Mouse (Mus musculus) layer of hippocampus, adult 8-10 months (tissue): ENCODE results near the gene Flot1. TPM values are rescaled to one million over a fixed set of nuclear protein-coding genes. Genes with fewer than 3 reads are reported as not detected.

Experiments used
- DNase-seq, 2 experiments: peaks; one replicate each; pipeline ENCODE4 v3.0.0; 2022; ENCODE audit warnings: low spot score in 2 of 2
- total RNA-seq, 4 experiments: library from RNA; stranded (reverse); gene quantifications; 2 replicates each; pipeline ENCODE4 v1.2.4; 2022

Flot1 gene
- total RNA-seq, 4 experiments from 2014 or later: 124 to 142 (median 137) TPM

DNA sequence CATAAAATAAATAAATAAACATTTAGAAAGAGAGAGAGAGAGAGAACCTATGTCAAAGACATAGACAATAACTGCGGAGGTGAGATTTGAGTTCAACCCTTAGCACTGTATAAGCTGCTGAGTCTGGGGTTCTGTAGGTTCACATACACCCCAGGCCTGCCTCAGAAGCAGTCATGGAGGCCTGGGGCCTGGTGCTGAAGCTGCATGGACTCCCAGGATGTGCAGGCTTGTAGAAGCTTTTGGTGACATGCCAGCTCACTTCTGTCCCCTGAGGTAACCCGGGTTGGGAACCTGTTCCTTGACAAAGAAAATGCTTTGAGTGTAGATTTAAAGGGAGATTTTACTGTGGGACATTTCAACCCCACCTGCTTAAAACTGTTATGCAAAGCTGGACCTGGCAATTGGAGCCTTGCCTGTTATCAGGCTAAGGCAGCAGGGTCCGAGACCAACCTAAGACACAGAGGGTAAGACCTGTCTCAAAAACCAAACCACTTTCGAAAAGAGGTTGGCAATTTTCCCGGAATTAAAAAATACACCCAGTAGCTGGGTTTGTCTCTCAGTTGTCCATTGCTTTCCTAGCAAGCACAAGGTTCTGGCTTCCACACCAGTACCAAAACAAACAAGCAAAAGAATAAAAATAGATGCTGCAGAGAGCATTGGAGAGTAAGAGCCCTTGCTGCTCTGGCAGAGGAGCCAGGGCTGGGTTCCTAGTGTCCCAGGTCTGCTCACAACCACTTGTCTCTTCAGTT lies 12.0 kb upstream of the Flot1 start:
- DNase-seq: no peak

DNA sequence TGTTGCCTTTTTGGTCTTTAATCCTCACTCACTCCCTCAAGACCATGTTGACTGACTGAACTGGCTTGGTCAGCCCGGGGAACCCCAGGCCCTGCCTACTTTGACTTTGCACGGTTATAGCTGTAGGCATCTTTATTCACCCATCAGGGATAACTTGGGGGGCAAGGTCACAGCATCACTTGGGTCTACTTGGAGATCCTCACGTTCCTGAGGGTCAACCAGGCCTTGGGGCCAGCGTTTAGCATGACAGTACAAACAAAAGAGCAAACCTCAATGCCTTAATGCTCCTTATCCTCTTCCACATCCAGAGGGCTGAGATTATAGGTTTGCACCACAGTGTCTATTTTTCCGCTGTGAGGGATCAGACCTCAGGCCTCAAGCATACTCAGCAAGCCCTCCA lies 10.7 kb upstream of the Flot1 start:
- no peak for DNase-seq

DNA sequence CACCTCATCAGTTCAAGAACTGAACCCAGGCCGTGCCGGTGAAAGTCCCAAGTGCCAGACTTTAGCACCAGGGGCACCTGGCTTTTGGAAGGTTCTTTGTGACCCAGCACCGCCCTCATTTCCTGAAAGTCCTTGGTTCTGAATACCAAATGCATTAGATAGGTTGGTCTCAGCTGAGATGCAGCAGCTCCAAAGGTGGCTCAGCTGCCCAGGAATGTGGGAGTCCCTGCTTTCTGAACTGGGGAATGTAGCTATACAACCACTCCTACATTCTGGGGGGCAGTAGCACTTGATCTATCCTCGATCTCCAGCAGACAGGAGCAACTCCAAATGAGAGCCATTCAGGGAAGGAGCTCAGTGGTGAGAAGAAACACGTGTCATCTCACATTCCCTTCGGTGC lies 10.3 kb upstream of the Flot1 start:
- DNase-seq: no peak

DNA sequence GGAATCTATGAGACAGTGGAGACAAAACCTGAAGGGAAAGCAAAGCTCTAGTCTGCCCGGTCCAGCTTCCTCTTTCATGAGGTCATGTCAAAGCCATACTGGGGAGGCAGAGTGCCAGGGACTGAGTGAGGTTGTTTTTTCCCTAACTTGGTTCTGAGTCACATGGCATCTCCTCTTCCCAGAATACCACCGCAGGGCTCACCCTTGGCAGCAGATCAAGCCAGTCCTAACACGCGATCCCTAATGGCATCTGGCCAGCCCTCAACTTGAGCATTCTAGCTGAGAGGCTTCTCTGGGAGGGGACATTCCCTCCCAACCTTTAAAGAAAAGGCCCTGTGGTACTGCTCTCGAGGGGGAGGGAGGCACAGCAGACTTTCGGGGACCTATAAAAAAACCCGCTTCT lies 9.8 kb upstream of the Flot1 start:
- DNase-seq: no peak

DNA sequence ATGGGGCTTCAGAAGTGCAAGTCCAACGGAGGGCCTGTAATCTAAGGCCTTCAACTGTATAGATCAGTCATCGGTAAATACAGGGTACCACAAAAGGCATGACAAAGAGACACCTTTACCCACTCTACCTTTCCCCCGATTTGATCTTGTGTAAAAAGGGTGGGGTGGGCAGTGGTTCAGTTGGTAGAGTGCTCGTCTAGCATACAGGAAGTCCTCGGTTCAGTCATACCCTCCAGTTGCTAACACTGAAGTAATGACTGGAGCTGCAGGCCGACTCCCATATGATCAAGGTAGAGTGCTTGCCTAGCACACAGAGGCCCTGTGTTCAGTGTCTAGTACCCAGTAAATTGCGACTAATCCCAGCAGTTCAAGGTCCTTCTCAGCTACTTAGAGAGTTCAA lies 9.4 kb upstream of the Flot1 start:
- DNase-seq: no peak

DNA sequence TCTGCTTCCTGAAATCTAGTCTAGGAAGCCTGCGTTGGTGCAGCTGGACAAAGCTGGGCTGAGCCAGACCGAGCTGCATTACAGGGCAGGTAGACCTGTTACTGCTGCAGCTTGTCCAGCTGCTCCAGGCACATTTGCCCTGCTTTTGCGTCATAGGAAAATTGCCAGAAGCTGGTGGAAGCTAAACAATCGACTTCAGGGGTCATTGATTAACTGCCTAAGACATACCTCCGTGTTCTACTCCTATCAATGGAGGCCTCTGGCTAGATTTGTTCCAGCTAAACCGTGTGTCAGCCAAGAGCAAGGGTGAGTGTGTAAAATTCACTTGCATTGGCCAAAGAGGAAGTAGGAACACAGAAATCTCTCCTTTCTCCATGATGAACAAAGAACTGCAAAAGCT lies 8.4 kb upstream of the Flot1 start:
- DNase-seq: no peak

DNA sequence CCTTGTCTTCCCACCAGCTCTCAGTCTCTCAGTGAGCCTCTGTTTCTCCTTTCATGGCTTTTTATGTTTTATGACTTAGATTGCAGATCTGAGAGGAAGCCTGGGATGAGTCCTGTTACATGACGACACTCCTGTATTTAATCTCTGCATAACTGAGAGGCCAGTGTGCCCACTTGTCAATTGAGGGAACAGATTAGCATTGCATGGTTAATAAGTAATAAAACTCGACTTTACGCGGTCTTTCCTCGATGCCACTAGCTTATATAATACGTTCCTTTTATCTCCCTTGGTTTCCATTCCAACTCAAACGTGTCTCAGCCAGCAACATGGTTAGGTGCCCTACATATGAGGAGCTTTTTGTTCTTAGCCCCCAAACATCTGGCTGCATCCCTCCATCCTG lies 7.2 kb upstream of the Flot1 start:
- no peak for DNase-seq

DNA sequence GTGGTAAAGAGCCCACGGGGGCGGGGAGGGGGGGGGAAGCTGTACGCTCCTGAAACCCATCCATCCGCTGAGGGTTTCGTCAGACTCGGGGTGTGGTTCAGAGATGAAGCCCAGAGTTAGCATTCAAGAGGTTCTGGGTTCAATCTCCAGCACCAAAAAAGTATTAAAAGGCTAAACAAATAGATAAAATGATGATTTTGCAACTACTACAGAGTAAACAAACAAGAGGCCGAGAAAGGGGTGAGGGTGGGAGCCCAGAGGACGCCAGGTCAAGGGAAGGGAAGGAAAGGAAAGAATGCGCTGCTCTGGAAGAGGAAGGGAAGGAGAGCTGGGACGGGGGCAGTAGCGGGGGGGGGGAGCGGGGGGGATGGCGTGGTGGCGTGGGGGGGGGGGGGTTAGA lies 6.3 kb upstream of the Flot1 start:
- no peak for DNase-seq

DNA sequence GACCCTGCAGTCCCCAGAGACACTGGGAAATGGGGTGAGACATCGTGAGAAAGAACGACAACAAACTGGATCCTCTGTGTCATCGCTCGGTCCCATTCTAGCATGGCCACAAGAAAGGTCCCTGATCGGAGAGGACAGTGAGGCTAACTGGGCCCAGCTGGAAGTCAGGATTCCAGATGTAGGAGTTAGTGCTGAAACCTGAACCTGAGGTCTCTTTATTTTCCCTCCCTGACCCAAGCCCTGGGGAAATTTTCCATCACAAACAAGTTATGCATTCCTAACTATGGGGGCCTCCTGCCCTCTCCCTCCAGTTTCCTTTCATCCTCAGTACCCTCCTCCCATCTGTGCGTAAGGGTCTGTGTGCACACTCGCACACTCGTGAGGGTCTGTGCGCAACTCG lies 5.8 kb upstream of the Flot1 start:
- DNase-seq: no peak

DNA sequence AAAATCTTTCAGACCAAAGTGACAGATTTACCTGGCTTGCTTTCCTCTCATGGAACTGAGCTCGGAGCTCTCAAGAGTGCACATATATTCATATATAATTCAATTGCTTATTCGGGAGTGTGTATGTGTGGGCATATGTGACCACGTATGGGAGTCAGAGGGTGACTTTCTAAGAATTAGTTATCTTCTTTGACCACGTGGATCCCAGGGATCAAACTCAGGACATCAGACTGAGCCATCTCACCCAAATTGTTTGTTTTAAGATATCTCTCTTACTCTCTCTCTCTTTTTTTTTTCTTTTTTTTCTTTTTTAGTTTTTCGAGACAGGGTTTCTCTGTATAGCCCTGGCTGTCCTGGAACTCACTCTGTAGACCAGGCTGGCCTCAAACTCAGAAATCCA lies 2.9 kb upstream of the Flot1 start:
- DNase-seq: no peak

DNA sequence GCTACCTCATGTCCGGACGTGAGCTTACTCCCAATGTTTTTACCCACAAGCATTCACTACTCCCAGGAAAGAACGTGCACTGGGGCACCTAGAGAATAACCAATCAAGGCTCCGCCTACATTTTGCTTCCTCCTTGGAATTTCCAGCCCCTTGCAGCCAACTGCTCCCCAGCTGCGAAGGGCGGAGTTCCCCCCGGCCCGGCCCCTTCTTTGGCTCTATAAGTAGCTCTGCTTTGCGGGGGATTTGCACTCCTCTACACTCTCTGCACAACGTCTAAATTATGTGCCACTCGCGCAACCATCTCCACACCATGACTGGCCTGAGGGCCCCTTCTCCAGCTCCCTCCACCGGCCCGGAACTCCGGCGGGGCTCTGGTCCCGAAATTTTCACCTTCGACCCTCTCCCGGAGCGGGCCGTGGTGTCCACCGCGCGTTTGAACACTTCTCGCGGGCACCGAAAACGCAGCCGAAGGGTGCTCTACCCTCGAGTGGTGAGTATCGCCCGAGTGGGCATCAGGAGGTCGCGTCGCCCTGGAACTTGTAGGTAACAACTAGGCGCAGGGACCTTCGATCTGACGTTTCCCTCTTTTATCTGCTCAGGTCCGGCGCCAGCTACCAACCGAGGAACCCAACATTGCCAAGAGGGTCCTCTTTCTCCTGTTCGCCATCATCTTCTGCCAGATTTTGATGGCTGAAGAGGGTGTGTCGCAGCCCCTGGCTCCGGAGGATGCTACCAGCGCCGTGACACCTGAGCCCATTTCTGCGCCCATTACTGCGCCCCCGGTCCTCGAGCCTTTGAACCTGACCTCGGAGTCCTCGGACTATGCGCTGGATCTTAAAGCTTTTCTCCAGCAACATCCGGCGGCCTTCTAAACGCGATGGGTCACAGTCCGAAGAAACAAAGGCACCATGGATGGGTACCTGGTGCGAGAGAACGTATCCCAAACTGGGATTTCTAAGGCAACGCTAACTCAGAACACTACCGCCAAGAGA lies 1.3 kb upstream of the Flot1 start, which contains the start of gene Ier3:
TSS of gene Ier3 (plus strand) at position 246 of the 992 bp plus-strand sequence.
- no peak for DNase-seq

DNA sequence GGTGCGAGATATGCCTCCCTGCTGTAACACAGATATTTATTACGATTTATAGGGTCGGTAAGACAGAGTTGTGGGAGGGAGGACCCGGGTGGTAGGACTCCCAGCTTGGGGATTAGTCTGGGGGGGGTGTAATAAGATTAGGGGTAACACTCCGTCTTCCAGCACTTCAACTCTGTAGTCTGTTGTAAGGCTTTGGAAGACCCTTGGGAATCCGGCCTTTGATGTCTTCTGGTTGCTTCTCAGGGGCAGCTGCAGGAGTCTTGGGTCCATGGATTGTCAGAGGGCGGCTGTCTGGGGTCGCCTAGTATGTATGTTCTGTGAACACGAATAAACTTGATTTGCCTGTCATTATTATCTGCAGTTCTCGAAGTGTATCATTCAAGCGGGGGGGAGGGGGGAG lies 466 bp upstream of the Flot1 start:
- no peak for DNase-seq

DNA sequence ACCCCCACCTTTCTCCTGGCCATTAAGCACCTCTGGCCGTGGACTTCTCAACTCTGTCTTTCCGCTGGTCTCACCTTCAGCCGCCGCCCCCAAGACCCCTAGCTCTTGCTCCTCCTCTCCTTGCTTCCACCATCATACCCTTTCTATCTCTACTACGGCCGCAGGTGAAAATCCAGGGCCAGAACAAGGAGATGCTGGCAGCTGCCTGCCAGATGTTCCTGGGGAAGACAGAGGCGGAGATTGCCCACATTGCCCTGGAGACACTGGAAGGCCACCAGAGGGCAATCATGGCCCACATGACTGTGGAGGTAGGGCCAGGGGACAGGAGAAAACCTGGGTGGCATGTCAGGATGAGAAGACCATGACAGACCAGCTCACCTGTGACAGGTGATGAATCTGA lies 1.4 kb downstream of the Flot1 start:
- no peak for DNase-seq

DNA sequence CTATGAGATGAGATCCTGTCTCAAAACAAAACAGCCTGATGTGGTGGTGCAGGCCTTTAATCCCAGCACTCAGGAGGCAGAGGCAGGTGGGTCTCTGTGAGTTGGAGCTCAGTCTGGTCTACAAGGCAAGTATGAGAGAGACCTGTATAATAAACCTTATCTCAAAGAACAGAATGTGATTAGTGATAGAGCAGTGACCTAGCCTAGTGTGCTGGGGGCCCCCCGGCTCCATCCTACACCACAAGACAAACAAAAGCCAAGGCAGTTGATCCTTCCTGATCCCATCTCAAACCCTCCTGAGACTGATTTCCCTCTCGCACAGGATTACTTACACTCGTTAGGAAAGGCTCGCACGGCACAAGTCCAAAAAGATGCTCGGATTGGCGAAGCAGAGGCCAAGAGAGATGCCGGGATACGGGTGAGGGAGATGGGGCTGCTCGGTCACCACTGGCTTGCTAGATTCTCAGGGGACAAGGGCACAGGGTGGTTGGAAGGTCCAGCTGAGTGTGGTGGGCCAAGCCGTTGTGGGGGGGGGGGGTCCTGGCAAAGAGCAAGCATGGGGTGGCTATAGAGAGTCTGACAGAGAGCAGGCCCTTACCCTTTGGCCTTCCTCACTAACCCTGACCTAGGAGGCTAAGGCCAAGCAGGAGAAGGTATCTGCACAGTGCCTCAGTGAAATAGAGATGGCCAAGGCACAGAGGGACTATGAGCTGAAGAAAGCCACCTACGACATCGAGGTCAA lies 2.2 kb downstream of the Flot1 start:
- DNase-seq: no peak

DNA sequence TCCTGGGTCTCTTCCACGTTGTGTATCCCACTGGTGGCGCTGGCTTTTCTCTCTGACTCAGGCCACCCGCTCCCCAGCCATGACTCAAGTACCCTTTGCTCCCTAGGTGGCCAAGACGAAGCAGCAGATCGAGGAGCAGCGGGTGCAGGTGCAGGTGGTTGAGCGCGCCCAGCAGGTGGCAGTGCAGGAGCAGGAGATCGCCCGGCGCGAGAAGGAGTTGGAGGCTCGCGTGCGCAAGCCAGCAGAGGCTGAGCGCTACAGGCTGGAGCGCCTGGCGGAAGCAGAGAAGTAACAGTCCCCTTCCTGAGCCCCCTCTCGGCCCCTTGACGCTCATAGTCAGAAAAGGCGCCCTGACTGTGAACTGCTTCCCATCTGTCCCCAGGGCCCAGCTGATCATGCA lies 6.7 kb downstream of the Flot1 start:
- peak in 1 of 2 experiments; percentile 78 for DNase-seq

DNA sequence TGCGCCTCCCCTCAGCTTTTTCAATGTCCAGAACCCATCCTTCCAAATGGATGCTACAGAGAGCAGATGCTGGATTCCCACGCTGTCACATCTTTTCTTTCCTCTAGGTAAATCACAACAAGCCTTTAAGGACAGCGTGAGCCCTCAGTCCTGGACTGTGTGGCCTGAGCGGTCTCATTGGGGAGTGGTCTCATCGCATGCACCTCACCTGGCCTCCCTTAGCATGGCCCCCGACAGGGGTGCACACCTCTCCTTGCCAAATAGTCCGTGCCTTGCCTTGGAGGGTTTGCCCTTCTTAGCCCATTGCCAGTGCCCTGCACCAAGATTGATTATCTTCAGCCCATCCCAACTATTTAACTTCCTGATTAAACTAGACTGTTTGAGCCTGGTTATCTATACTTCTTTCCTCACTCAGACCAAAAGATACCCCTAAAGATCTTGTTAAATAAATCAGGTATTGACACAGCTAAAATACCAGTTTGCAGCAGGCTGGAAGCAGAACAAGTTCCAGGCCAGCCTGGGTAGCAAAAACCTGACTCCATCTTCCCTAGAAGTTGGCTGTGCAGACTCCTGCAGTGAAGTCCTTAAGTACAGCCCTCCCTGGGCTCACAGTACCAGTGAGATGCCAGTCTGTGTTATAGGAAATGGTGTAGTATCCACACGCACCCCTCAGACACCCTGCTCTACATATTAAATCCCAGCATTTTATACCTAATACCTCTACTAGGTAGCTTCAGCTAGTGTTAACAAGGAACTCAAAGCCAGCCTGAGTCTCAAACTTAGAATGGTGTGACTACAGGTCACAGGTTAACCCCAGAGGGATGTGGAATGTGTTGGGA lies 9.6 kb downstream of the Flot1 start:
- DNase-seq: no peak

DNA sequence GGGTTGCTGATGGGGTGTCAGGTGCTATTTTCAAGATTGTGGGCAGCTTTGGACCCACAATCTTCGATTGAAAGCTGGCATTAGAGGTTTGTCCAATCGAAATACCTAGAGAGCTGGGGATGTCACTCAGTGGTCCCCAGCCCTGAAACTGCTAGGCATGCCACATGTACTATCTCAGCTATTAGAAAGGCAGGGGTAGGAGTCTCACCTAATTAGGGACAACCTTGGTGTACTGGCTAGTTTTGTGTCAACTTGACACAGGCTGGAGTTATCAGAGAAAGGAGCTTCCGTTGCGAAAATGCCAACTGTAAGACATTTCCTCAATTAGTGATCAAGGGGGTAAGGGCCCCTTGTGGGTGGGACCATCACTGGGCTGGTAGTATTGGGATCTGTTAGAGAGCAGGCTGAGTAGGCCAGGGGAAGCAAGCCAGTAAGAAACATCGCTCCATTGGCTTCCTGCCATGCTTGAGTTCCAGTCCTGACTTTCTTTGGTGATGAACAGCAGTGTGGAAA lies 10.3 kb downstream of the Flot1 start:
- no peak for DNase-seq

DNA sequence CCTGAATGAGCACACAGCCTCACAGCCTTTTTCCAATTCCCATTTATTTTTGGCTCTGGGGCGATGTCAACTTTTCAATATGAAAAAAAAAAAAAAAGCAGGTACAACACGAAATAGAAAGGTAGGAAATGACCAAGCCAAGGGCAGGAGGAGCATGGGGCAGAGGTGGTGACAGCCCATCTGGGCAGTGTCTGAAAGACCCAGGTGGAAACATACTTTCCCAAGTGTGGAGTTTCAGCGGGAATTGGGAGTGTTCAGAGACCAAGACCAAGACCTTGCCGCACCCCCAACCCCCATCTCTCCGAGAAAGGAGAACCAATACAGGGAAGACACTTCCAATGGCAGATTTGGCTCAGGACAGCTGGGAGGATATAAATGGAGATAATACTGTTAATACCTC lies 10.9 kb downstream of the Flot1 start:
- DNase-seq: no peak

DNA sequence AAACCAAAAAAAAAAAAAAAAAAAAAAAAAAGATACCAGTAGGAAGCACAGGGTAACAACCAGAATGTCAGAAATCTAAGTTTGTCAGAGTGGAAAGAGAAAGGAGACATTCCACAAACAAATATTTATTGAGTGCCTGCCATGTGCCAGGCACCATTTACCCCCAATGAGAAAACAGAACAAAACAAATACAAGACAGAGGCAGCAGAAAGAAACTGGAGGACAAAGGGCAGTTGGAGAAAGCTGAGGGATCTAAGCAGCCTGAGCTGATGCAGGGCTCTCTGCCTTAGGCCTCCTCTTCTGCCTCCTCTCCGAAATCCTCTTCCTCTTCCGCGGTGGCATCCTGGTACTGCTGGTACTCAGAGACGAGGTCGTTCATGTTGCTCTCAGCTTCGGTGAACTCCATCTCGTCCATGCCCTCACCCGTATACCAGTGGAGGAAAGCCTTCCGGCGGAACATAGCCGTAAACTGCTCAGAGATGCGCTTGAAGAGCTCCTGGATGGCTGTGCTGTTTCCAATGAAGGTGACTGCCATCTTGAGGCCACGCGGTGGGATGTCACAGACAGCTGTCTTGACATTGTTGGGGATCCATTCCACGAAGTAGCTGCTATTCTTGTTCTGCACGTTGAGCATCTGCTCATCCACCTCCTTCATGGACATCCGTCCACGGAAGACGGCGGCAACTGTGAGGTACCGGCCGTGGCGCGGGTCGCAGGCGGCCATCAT lies 11.8 kb downstream of the Flot1 start:
- peak in 1 of 2 experiments; percentile 41 for DNase-seq
